ENCODE assay signal across 13 mouse cellular contexts in the genomic region with DNA sequence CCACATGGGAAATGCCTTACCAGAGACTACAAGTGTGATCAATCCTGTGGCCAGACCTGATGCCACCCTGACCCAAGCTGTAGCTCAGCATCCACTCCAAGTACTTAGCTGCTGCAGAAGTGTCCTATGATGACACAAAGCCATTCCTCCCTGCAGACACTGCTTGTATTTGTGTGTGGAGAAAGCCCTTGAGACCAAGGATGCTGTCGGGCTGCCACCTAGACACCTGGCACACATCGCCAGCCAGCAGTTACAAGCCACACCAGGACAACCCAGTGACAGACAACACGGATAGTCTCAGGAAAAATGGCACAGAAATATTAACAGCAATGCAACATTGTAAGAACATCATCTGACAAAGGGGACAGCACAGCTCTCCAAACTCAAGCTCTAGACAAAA. TPM values are rescaled to one million over a fixed set of nuclear protein-coding genes. Genes with fewer than 3 reads are reported as not detected.
DNase-seq lines count a peak whose midpoint lies in the region; ATAC-seq and TF ChIP-seq lines count a peak whose summit lies in the region.
"Had no signal": no experiment of that assay in that cellular context is flagged by ENCODE, and none has a peak within 500 bp of the region (broad histone marks: within the 10 kb centered on the region; RNA-seq: fewer than 3 reads in every experiment).

No protein-coding gene starts in this region.

- 79% methylated on average over 3 of the region's 3 CpGs for WGBS in forebrain, embryonic 15.5 days
- 85% methylated on average over 3 of the region's 3 CpGs for WGBS in forebrain, embryonic 12.5 days
- 83% methylated on average over 3 of the region's 3 CpGs for WGBS in heart, postnatal 0 days
- 92% methylated on average over 3 of the region's 3 CpGs for whole genome bisulfite sequencing in midbrain, embryonic 14.5 days
- 97% methylated on average over 3 of the region's 3 CpGs for WGBS in midbrain, embryonic 10.5 days

- H3K4me2 ChIP-seq in forebrain, embryonic 15.5 days (replicated peaks), result no peak overlapping the region
- no peak overlapping the region for H3K4me2 ChIP-seq in forebrain, embryonic 12.5 days
- H3K4me2 ChIP-seq in heart, postnatal 0 days (ENCODE audit: low read depth, low read length), result no peak overlapping the region
- H3K4me2 ChIP-seq in midbrain, embryonic 14.5 days (ENCODE audit: low read length), result no peak overlapping the region
- H3K4me2 ChIP-seq: liver, embryonic 12.5 days had no signal

- H3K27me3 ChIP-seq in forebrain, embryonic 15.5 days, result no peaks in the 10 kb centered on the region
- no peaks in the 10 kb centered on the region for H3K27me3 ChIP-seq in forebrain, embryonic 12.5 days
- no peaks in the 10 kb centered on the region for H3K27me3 ChIP-seq in heart, postnatal 0 days (ENCODE audit: control insufficient read depth, insufficient read depth, low read length)
- H3K27me3 ChIP-seq in midbrain, embryonic 14.5 days (ENCODE audit: control insufficient read depth, insufficient read depth, low read length), result no peaks in the 10 kb centered on the region
- H3K27me3 ChIP-seq in midbrain, embryonic 10.5 days (ENCODE audit: low read depth, poor library complexity, severe bottlenecking), result no peaks in the 10 kb centered on the region
- H3K27me3 ChIP-seq: liver, embryonic 12.5 days had no signal

- no peak overlapping the region for H3K9ac ChIP-seq in forebrain, embryonic 15.5 days (replicated peaks)
- no peak overlapping the region for H3K9ac ChIP-seq in forebrain, embryonic 12.5 days
- H3K9ac ChIP-seq in heart, postnatal 0 days (replicated peaks; ENCODE audit: low read depth, low read length), result no peak overlapping the region
- 0 out of 2 replicates have a peak overlapping the region, but pooled peaks have one; percentile 23 for H3K9ac ChIP-seq in midbrain, embryonic 14.5 days (replicated peaks; ENCODE audit: low read length)
- H3K9ac ChIP-seq: liver, embryonic 12.5 days had no signal

- no peak overlapping the region for H3K4me3 ChIP-seq in forebrain, embryonic 15.5 days
- H3K4me3 ChIP-seq in forebrain, embryonic 12.5 days (replicated peaks), result no peak overlapping the region
- no peak overlapping the region for H3K4me3 ChIP-seq in heart, postnatal 0 days (ENCODE audit: low read depth, low read length)
- no peak overlapping the region for H3K4me3 ChIP-seq in midbrain, embryonic 14.5 days (replicated peaks; ENCODE audit: low read depth, low read length)
- no peak overlapping the region for H3K4me3 ChIP-seq in midbrain, embryonic 10.5 days
- H3K4me3 ChIP-seq: liver, embryonic 12.5 days had no signal

- DNase-seq in heart, postnatal 0 days (ENCODE audit: low spot score), result no peak
- no peak for DNase-seq in heart, postnatal 4 days
- DNase-seq in midbrain, embryonic 14.5 days, result no peak
- no peak for DNase-seq in midbrain, embryonic 10.5 days (ENCODE audit: low spot score)
- DNase-seq: B cell, adult 2 months; cerebellum, adult 8-10 months; right cerebral cortex, postnatal 25 days had no signal

- TF ChIP-seq CTCF in heart, postnatal 0 days (IDR thresholded peaks at IDR 0.05; ENCODE audit: low read depth), result no peak

- H3K27ac ChIP-seq in forebrain, embryonic 15.5 days (replicated peaks), result peak overlapping the region; percentile 73
- H3K27ac ChIP-seq in forebrain, embryonic 12.5 days, result no peak overlapping the region
- H3K27ac ChIP-seq in heart, postnatal 0 days (ENCODE audit: low read depth), result peak overlapping the region; percentile 54
- H3K27ac ChIP-seq in midbrain, embryonic 14.5 days (replicated peaks; ENCODE audit: low read depth, low read length), result peak overlapping the region; percentile 63
- no peak overlapping the region for H3K27ac ChIP-seq in midbrain, embryonic 10.5 days (replicated peaks)
- H3K27ac ChIP-seq: liver, embryonic 12.5 days had no signal

- H3K4me1 ChIP-seq in forebrain, embryonic 15.5 days, result peaks cover 17% of the 10 kb centered on the region
- peaks cover 12% of the 10 kb centered on the region for H3K4me1 ChIP-seq in forebrain, embryonic 12.5 days
- peaks cover 59% of the 10 kb centered on the region for H3K4me1 ChIP-seq in heart, postnatal 0 days (ENCODE audit: control insufficient read depth, insufficient read depth)
- H3K4me1 ChIP-seq in midbrain, embryonic 14.5 days (ENCODE audit: control insufficient read depth, insufficient read depth, low read length), result peaks cover 16% of the 10 kb centered on the region
- peaks cover 3% of the 10 kb centered on the region; the same call in 1 of the 2 replicates for H3K4me1 ChIP-seq in midbrain, embryonic 10.5 days

- TF ChIP-seq EP300 in heart, postnatal 0 days (IDR thresholded peaks at IDR 0.05; ENCODE audit: low read depth), result no peak

- H3K36me3 ChIP-seq in forebrain, embryonic 15.5 days, result peaks cover 19% of the 10 kb centered on the region
- peaks cover 34% of the 10 kb centered on the region for H3K36me3 ChIP-seq in forebrain, embryonic 12.5 days (replicated peaks)
- peaks cover 29% of the 10 kb centered on the region for H3K36me3 ChIP-seq in heart, postnatal 0 days (replicated peaks; ENCODE audit: control insufficient read depth, insufficient read depth, low read length)
- peaks cover 25% of the 10 kb centered on the region for H3K36me3 ChIP-seq in midbrain, embryonic 14.5 days (ENCODE audit: control insufficient read depth, insufficient read depth, low read length)
- peaks cover 36% of the 10 kb centered on the region for H3K36me3 ChIP-seq in midbrain, embryonic 10.5 days

- ATAC-seq in forebrain, embryonic 15.5 days (replicated peaks), result no peak
- no peak for ATAC-seq in forebrain, embryonic 12.5 days (ENCODE audit: low FRiP score)
- no peak for ATAC-seq in heart, postnatal 0 days (ENCODE audit: insufficient read depth, low read depth)
- ATAC-seq in midbrain, embryonic 14.5 days (ENCODE audit: low FRiP score, low TSS enrichment), result no peak
- ATAC-seq in megakaryocyte-erythroid progenitor cell, adult 5-6 weeks (replicated peaks; ENCODE audit: low FRiP score, low TSS enrichment, poor library complexity, severe bottlenecking), result no peak
- ATAC-seq in frontal cortex, adult (ENCODE audit: low TSS enrichment), result no peak
- ATAC-seq: inflammation-experienced regulatory T-cells, adult 6 months; liver, embryonic 12.5 days had no signal

- no peaks in the 10 kb centered on the region for H3K9me3 ChIP-seq in forebrain, embryonic 15.5 days
- no peaks in the 10 kb centered on the region for H3K9me3 ChIP-seq in forebrain, embryonic 12.5 days
- no peaks in the 10 kb centered on the region for H3K9me3 ChIP-seq in heart, postnatal 0 days (replicated peaks; ENCODE audit: control insufficient read depth, low read length)
- H3K9me3 ChIP-seq in midbrain, embryonic 14.5 days (ENCODE audit: control insufficient read depth, low read length), result no peaks in the 10 kb centered on the region
- H3K9me3 ChIP-seq in midbrain, embryonic 10.5 days (replicated peaks), result no peaks in the 10 kb centered on the region
- H3K9me3 ChIP-seq: liver, embryonic 12.5 days had no signal

RNA-seq across cellular contexts. Expression of gene Fbxw8, which starts 9.8 kb away (rescaled TPM):
- 22.3 and 25.2 TPM in 2 replicates for polyA plus RNA-seq in forebrain, embryonic 15.5 days (2015; fragmentation: Nextera tagmentation; extraction: Ambion mirVana)
- polyA plus RNA-seq in forebrain, embryonic 12.5 days (2016; fragmentation: Nextera tagmentation; extraction: Ambion mirVana), result 41.5 and 41.7 TPM in 2 replicates
- 49.7 and 66.9 TPM in 2 replicates for total RNA-seq in heart, postnatal 0 days (2014; rRNA removed; ENCODE audit: low replicate concordance)
- 15.5 and 16.5 TPM in 2 replicates for polyA plus RNA-seq in heart, postnatal 0 days (2015; fragmentation: Nextera tagmentation; extraction: Ambion mirVana)
- 10 to 100 TPM; 54.9 to 61.1 TPM for total RNA-seq in heart, postnatal 4 days (2021)
- 21.4 and 21.6 TPM in 2 replicates for polyA plus RNA-seq in midbrain, embryonic 14.5 days (2014; fragmentation: Nextera tagmentation; extraction: Ambion mirVana)
- 31.7 and 32.2 TPM in 2 replicates for polyA plus RNA-seq in midbrain, embryonic 10.5 days (2016; fragmentation: Nextera tagmentation; extraction: Ambion mirVana)
- total RNA-seq in megakaryocyte-erythroid progenitor cell, adult 5-6 weeks (2014; fragmentation: Nextera tagmentation), result 18.1 and 25.3 TPM in 2 replicates
- total RNA-seq in megakaryocyte-erythroid progenitor cell, adult 5-6 weeks (2017), result 12.9 and 23.8 TPM in 2 replicates

RNA-seq across cellular contexts. Expression of gene Hrk, which starts 19.0 kb away (rescaled TPM):
- 2.3 and 2.7 TPM in 2 replicates for polyA plus RNA-seq in forebrain, embryonic 15.5 days (2015; fragmentation: Nextera tagmentation; extraction: Ambion mirVana)
- polyA plus RNA-seq in forebrain, embryonic 12.5 days (2016; fragmentation: Nextera tagmentation; extraction: Ambion mirVana), result 0.46 and 0.52 TPM in 2 replicates
- 0.04 TPM in 1 of 2 replicates, not detected in the other for total RNA-seq in heart, postnatal 0 days (2014; rRNA removed; ENCODE audit: low replicate concordance)
- 0.11 and 0.19 TPM in 2 replicates for polyA plus RNA-seq in heart, postnatal 0 days (2015; fragmentation: Nextera tagmentation; extraction: Ambion mirVana)
- under 1 TPM; 0.09 to 0.31 TPM for total RNA-seq in heart, postnatal 4 days (2021)
- 1.4 and 2.9 TPM in 2 replicates for polyA plus RNA-seq in midbrain, embryonic 14.5 days (2014; fragmentation: Nextera tagmentation; extraction: Ambion mirVana)
- polyA plus RNA-seq in midbrain, embryonic 10.5 days (2016; fragmentation: Nextera tagmentation; extraction: Ambion mirVana), result 0.06 and 0.10 TPM in 2 replicates
- not detected in 2 replicates for total RNA-seq in megakaryocyte-erythroid progenitor cell, adult 5-6 weeks (2014; fragmentation: Nextera tagmentation)
- not detected in 2 replicates for total RNA-seq in megakaryocyte-erythroid progenitor cell, adult 5-6 weeks (2017)

Comparison
In these comparisons a context has a peak if more than half of its experiments do, and no peak if none do; other contexts are left out.
1. H3K27ac ChIP-seq: peak in forebrain, embryonic 15.5 days (single experiment), heart, postnatal 0 days (single experiment) and midbrain, embryonic 14.5 days (single experiment); none in forebrain, embryonic 12.5 days (single experiment) and midbrain, embryonic 10.5 days (single experiment).